Mouse (Mus musculus): ENCODE results near the gene Ralgps2.

The Ralgps2 gene

DNA sequence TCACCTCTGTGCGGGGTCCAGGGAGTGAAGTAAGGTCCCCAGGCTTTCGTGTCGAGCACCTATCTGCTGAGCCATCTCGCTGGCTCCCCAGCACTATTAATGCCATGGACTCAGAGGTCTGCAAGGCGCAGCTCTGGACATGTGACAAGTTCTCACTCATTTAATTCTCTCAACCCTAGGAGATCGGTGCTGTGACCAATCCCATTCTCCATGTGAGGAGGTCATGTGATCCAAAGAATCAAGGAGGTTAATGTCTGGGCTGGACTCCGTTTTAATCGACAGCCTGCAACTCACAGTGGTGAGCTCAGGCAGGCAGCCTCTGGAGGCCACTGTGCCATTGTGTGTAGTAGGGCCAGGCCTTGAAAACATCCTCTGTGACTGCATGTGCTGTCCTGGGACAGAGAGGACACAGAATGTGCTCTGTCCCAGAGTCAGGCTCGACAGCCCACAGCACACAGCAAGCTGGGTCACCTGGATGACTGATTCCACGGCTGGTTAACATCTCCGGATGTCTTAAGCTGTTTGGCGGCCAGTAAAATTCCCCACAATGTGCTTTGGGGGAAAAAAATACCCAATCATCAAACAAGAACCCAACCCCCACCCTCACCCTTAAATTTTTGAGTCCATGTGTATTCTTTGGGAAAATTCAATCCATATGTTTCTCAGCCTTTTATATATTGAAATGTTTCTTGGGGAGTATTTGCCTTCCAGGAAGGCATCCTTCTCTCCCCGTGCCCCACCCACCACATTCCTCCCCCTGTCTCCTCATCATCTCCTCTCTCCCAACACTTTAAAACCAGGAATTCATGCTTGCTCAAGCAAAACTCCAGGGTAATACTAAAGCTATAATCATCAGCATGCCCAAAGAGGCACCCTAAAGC, 178.6 kb downstream of the Ralgps2 start:
- no peak for DNase-seq

DNA sequence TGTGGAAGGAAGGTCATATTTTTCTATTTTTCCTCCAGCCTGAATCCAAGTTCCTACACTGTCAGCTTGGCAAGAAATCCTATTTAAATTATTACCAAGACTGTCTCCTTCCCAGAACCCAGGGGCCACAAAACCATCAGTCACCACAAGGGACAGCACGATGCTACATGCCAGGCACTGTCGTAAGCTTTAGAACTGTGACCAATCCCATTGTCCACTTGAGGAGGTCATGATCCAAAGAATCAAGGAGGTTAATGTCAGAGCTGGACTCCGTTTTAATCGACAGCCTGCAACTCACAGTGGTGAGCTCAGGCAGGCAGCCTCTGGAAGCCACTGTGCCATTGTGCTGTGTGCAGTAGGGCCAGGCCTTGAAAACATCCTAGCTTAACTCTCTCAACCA, 181.1 kb downstream of the Ralgps2 start:
- DNase-seq: no peak

DNA sequence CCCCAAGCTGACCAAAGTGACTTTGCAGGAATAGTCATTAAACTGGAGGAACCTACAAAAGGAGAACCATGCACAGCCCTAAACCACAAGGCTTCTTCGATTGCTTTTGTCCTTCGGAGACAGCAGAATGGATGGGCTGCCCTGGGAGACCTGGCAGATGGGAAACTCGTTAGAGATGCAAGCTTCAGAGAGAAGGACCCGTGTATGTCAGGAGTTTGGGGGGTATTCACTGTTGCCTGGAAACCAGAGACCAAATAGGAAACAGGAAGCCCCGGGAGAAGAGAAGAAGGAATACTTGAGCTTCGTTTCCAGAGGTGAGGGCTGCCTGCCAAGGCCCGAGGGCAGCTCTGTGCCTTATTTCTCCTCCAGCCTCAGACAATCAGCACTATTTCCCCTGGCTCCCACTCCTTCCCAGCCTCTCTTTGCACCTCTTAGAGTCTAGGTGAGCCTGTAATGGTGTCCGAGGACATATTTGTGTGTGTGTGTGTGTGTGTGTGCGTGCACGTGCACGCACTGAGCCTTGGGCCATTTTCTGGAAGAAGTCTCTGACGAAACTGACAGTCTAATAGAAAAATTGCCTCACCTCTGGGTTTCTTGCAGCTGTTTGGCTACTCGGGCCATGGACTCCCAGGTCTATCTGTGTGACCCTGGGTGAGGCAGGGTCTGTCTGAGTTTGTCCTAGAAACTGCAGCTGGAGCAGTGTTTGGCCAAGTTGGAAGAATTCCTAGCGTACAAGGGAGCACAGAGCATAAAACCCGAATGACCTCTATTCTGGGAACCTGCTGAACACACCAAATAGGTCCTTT, 184.6 kb downstream of the Ralgps2 start:
- DNase-seq: no peak

Data from right cerebral cortex, adult 18-20 months (tissue).